Mouse (Mus musculus) adrenal gland, adult 18-20 months (tissue): Measurements from ENCODE around the gene Ccdc137. TPM values are rescaled to one million over a fixed set of nuclear protein-coding genes. Genes with fewer than 3 reads are reported as not detected.
"Not testable (repeated sequence)": the region's sequence is repeated elsewhere in the genome, so short reads cannot be mapped to it uniquely, and the experiment has no call there.

Source experiments
- DNase-seq, 2 experiments: peaks; one replicate each; pipeline ENCODE4 v3.0.0; 2021 to 2022; ENCODE audit warnings: low spot score in 2 of 2
- long read RNA-seq, 2 experiments: library from polyadenylated mRNA; stranded (forward); transcript quantifications; one replicate each; pipeline ENCODE4 v2.0.0; 2021
- total RNA-seq, 2 experiments: library from RNA; stranded (reverse); gene quantifications; 1 replicate in 1 of 2; 2 replicates in 1 of 2; pipeline ENCODE4 v1.2.3; 2021

Gene Ccdc137
- total RNA-seq, result 10 to 100 TPM; 36.0 to 37.3 TPM
- long read RNA-seq, experiment 1, transcript Ccdc137-201 (6 exons, 2,778 nt), result major isoform, 31 of 37 reads
- long read RNA-seq, experiment 1, partial matches to known transcripts, result 3 of 37 reads
- long read RNA-seq, experiment 1, other reads (novel, unspliced or antisense), result 3 of 37 reads
- long read RNA-seq, experiment 2, transcript Ccdc137-201 (6 exons, 2,778 nt), result major isoform, 53 of 67 reads
- long read RNA-seq, experiment 2, partial matches to known transcripts, result 7 of 67 reads
- long read RNA-seq, experiment 2, other reads (novel, unspliced or antisense), result 4 of 67 reads

DNA sequence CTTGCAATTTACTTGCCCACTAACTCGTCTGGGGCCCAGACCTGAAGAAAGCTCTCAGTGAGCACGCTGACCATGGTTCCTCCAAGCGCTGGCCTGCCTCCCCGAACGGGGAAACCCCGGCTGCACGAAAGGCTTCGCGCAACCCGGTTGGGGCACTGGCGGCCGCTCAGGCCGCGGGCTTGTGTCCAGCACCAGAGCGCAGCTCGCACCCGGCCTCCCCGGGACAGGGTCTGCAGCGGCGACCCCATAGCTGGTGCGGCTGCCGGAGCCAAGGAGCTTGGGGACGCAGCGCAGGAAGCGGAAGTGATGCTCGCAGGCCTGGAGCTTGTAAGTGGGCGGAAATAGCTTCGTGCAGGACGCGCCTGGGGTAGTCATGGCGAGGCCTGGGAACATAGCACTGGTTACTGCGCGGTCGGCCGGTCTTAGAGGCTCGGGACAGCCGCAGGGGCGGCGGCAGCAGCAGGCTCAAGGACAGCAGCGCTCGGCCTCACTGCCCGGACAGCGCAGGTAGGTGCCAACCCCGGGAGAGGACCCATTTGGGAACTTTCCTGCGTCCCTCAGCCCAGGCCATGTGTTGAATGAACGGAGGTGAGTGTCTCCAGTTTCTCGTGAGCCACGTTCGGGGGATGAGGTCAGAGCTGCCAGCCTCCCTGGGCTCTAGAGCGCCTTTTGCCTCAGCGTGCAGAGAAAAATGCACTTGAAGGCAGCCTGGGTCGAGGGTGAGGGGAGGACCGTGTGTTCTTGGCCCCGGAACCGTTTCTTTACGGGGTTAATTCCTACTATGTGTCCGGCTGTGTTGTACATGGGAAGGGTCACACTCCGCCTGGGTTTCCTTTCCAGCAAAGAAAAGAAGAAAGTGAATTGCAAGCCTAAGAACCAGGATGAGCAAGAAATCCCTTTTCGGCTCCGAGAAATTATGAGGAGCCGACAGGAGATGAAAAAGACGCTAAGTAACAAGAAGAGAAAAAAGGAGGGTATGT is at the start of gene Ccdc137, which contains the start of gene Oxld1:
TSS of gene Ccdc137 (plus strand) at position 344 of the 980 bp plus-strand sequence.
TSS of gene Oxld1 (minus strand) at position 297 of the 980 bp plus-strand sequence.
- DNase-seq, result peak; percentile 62 to 74

DNA sequence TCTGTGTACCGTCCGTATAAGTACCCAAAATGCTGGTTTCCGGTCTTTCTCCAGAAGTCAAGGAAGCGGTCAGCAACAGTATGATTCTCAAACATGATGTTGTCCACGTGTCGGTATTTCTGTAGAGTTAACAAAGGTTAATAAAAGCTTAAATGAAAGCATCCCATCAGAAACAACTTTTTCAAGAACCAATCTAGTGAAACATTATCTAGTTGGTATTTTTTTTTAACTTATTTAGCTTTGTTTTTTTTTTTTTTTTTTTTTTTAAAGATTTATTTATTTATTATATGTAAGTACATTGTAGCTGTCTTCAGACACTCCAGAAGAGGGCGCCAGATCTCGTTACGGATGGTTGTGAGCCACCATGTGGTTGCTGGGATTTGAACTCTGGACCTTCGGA is 44.3 kb upstream of the Ccdc137 start:
- not testable (repeated sequence) for DNase-seq

GRCm38 (mm10) chr11:120417852-120418251 is 40.1 kb upstream of the Ccdc137 start:
- no peak for DNase-seq

DNA sequence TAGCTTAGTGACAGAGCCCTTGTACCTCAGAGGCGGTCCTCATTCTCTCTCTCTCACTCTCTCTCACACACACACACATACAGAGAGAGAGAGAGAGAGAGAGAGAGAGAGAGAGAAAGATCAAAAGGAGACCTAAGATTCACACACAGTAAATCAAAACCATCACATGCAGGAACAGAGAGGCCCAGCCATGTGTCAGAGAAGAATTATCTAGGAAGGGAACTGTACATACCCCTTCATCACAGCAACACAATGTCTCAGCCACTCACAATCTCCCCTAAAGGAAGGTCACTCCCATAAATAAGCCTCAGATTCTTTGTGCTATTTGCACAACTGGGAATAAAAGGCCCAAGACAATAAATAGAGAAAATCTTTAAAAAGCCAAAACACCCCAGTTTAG is 39.3 kb upstream of the Ccdc137 start:
- DNase-seq, result no peak

DNA sequence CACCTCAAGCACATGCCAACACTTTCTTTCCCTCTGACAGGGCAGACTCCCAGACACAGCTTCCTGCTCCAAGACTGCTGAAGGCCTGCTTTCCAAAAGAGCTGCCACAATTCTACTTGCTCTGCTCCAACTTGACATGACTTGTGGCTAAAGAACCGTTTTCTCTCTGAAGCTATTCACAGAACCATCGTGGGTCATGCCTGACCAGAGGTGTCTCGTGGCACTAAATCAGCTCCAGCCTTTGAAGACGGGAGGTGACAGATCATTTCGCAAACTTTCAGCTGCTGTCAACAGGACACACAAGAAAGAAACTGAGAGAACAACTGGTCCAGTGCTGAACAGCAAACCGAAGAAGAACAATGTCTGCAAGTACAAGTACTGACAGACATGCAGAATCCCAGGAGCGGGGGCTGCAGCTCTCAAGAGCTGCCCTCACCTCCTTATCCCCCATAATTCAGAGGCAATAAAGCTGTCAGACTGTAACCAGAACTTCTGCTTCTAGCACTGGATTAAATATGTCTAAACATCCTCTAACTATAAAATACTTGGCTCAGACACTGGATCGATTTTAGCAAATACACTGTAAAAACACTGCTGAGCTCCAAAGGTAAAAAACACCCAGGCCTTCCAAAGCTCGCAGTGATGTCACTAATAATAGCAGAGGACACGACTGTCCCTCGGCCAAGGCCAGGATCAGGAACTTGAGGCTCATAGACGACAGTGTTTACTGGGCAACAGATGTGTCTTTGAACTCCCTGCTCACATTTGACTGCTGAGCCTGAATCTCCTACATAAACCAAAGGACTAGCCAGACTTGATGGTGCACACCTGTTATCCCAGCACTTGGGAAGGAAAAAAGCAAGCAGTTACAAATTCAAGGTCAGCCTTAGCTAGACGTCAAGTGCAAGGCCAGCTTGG is 35.0 kb upstream of the Ccdc137 start:
- peak in 1 of 2 experiments; percentile 16 for DNase-seq

GRCm38 (mm10) chr11:120423569-120424295 is 34.2 kb upstream of the Ccdc137 start:
- peak; percentile 68 to 69 for DNase-seq

DNA sequence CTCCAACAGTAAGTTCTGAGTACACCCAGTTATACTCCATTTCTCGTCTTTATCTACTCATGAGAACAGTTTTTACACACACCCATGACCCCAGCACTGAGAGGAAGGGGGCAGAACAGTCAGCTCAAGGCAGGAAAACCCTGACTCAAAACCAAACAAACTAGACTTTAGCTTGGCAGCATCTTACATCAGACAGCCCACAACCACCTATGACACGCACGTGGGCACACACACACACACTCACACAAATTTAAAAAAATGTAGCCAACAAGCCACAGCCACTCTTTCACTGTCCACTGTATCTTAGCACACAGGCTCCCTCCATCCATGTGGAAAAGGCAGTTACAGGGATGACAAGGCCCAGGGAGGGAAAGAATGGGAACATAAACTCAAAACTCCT is 31.2 kb upstream of the Ccdc137 start:
- DNase-seq, result no peak

DNA sequence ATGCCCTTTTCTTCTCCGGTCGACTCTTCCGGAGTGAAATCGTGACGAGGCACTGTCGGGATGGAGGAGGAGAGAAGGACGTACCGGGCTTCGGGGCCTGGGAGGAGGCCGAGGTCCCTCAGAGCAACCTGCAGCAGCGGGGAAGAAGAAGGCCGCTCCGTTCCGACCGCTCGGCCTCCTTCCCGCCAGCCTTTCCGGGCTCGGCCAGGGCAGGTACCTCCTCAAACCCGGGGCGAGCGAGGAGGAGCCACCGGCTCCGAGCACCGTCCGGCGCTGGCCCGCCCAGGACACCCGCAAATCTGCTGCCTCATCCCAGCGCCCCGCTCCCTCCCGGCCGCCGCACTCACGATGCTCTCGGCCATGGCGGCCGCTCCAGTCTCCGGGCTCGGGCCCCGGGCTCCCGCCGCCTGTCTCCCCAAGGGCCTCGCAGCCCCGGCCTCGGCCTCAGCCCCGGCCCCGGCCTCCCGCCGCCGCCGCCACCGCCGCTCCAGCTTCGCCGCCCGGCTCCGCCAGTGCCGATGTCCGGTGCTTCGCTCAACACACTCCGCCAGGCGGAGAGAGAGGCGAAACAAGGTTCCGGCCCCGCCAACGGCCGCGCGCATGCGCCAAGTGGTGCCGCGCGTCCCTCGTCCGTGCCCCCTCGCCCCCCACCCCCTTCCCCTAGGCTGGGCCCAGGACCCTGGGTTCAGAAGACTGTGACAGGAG is 20.6 kb upstream of the Ccdc137 start, which contains the start of gene Nploc4:
TSS of gene Nploc4 (minus strand) at position 557 of the 705 bp plus-strand sequence.
- peak; percentile 90 to 91 for DNase-seq

- DNase-seq, result no peak
These were observed 20.0 kb upstream of the Ccdc137 start for GRCm38 (mm10) chr11:120437857-120438385.

- no peak for DNase-seq
These were observed 15.6 kb upstream of the Ccdc137 start, which contains the start of gene Tspan10 for GRCm38 (mm10) chr11:120442344-120442743. Gene Tspan10, plus strand, starts transcription at chr11:120442644.

GRCm38 (mm10) chr11:120442765-120443280 is 15.1 kb upstream of the Ccdc137 start:
- no peak for DNase-seq

DNA sequence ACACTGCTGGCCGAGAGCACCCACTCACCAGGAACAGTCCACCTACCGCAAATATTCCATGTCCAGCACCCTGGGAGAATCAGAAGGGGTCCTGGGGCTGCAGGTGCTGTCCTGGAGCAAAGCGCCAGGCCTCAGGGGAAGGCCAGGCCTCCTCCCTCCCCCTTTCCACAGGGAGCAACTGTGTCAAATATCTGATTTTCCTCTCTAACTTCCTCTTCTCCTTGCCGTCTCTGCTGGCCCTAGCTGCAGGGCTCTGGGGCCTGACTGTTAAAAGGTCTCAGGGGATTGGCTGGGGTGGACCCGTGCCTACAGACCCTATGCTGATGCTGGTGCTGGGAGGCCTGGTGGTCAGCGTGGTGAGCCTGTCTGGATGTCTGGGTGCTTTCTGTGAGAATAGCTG is 13.8 kb upstream of the Ccdc137 start:
- DNase-seq, result no peak

GRCm38 (mm10) chr11:120445475-120445874 is 12.4 kb upstream of the Ccdc137 start:
- no peak for DNase-seq

- no peak for DNase-seq
These were observed 10.7 kb upstream of the Ccdc137 start for GRCm38 (mm10) chr11:120447179-120447578.

DNA sequence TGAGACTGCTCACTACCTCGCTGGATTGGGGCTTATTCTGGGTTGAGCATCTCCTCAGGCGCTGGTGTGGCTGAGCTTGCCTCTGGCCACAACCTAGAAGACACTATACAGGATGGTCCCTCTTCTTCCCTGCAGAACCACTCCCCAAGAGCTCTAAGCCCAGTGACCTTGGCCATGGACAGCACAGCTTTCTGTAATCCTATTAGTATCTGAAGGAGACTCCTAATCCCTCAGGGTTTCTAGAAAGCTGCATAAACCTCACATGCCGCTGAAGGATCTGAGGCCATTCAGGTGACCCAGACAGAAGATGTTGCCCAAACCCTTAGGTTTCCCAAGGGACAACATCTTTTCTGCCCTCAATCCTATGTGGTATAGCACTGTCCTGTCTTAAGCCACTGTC is 5.7 kb upstream of the Ccdc137 start:
- DNase-seq, result no peak

- DNase-seq, result no peak
These were observed 4.6 kb upstream of the Ccdc137 start, which contains the start of gene Pde6g for GRCm38 (mm10) chr11:120453306-120453705. Gene Pde6g, minus strand, starts transcription at chr11:120453500.

- DNase-seq, result no peak
These were observed 3.0 kb upstream of the Ccdc137 start for GRCm38 (mm10) chr11:120454965-120455364.

- no peak for DNase-seq
These were observed 2.5 kb upstream of the Ccdc137 start for GRCm38 (mm10) chr11:120455413-120455812.

- no peak for DNase-seq
These were observed 545 bp upstream of the Ccdc137 start for GRCm38 (mm10) chr11:120457370-120457769.
